In genomic region chr15:59174246-59174751, GRCm38 (mm10) we compare ENCODE assay signal across 8 mouse cellular contexts.
DNase-seq lines count a peak whose midpoint lies in the region; ATAC-seq and TF ChIP-seq lines count a peak whose summit lies in the region.
"Had no signal": no experiment of that assay in that cellular context is flagged by ENCODE, and none has a peak within 500 bp of the region (broad histone marks: within the 10 kb centered on the region; RNA-seq: fewer than 3 reads in every experiment).

No protein-coding gene starts in this region.

- peak overlapping the region; percentile 54 for H3K4me2 ChIP-seq in heart, embryonic 12.5 days
- H3K4me2 ChIP-seq in lung, embryonic 14.5 days = peak overlapping the region; percentile 15; the same call in 1 of the 2 replicates
- H3K4me2 ChIP-seq in stomach, postnatal 0 days (replicated peaks; ENCODE audit: low read depth) = no peak overlapping the region

- no peaks in the 10 kb centered on the region for H3K36me3 ChIP-seq in heart, embryonic 12.5 days
- no peaks in the 10 kb centered on the region for H3K36me3 ChIP-seq in lung, embryonic 14.5 days (ENCODE audit: insufficient read depth)
- no peaks in the 10 kb centered on the region for H3K36me3 ChIP-seq in stomach, postnatal 0 days (ENCODE audit: control insufficient read depth, insufficient read depth, low read length)

- peak overlapping the region; percentile 99 for H3K27ac ChIP-seq in heart, embryonic 12.5 days (ENCODE audit: poor library complexity, severe bottlenecking)
- peak overlapping the region; percentile 55 for H3K27ac ChIP-seq in lung, embryonic 14.5 days (ENCODE audit: low read depth)
- H3K27ac ChIP-seq in stomach, postnatal 0 days (replicated peaks) = 0 out of 2 replicates have a peak overlapping the region, but pooled peaks have one; percentile 13
- H3K27ac ChIP-seq: macrophage had no signal

- H3K27me3 ChIP-seq in heart, embryonic 12.5 days (replicated peaks) = no peaks in the 10 kb centered on the region
- H3K27me3 ChIP-seq in lung, embryonic 14.5 days (ENCODE audit: insufficient read depth, low read length) = no peaks in the 10 kb centered on the region
- H3K27me3 ChIP-seq in stomach, postnatal 0 days (ENCODE audit: control insufficient read depth, insufficient read depth, low read length) = no peaks in the 10 kb centered on the region

- peaks cover 42% of the 10 kb centered on the region for H3K4me1 ChIP-seq in heart, embryonic 12.5 days (replicated peaks)
- peaks cover 14% of the 10 kb centered on the region; the same call in 1 of the 2 replicates for H3K4me1 ChIP-seq in lung, embryonic 14.5 days (ENCODE audit: insufficient read depth)
- H3K4me1 ChIP-seq in stomach, postnatal 0 days (replicated peaks; ENCODE audit: control insufficient read depth, insufficient read depth) = no peaks in the 10 kb centered on the region

- no peaks in the 10 kb centered on the region for H3K9me3 ChIP-seq in heart, embryonic 12.5 days (replicated peaks)
- no peaks in the 10 kb centered on the region for H3K9me3 ChIP-seq in lung, embryonic 14.5 days (ENCODE audit: low read depth, low read length)
- no peaks in the 10 kb centered on the region for H3K9me3 ChIP-seq in stomach, postnatal 0 days (ENCODE audit: control insufficient read depth, low read length)

- TF ChIP-seq CTCF in lung, embryonic 14.5 days (IDR thresholded peaks at IDR 0.05; ENCODE audit: low read depth) = no peak
- no peak for TF ChIP-seq CTCF in stomach, postnatal 0 days (IDR thresholded peaks at IDR 0.05; ENCODE audit: low read depth)

- ATAC-seq in heart, embryonic 12.5 days (ENCODE audit: insufficient number of reproducible peaks, low FRiP score) = no peak
- peak; percentile 71 for ATAC-seq in lung, embryonic 14.5 days (ENCODE audit: insufficient read depth)
- ATAC-seq in stomach, postnatal 0 days (ENCODE audit: low FRiP score, low TSS enrichment) = no peak

- DNase-seq in retina, postnatal 1 day = peak; percentile 39
- DNase-seq in retina, embryonic 14.5 days (ENCODE audit: low spot score) = no peak
- DNase-seq in lung, embryonic 14.5 days = peak; percentile 81
- DNase-seq in stomach, postnatal 0 days (ENCODE audit: low spot score) = no peak
- no peak for DNase-seq in cerebellum, postnatal 4 days (ENCODE audit: low spot score in 2 of 2)
- DNase-seq in layer of hippocampus, adult 11-12 months (ENCODE audit: low spot score) = no peak

- no peak overlapping the region for H3K4me3 ChIP-seq in heart, embryonic 12.5 days
- H3K4me3 ChIP-seq in lung, embryonic 14.5 days (ENCODE audit: low read depth, low read length) = no peak overlapping the region
- H3K4me3 ChIP-seq in stomach, postnatal 0 days (ENCODE audit: low read depth, low read length) = no peak overlapping the region

- 25% methylated on average over 7 of the region's 7 CpGs for WGBS in heart, embryonic 12.5 days
- WGBS in lung, embryonic 14.5 days = 31% methylated on average over 7 of the region's 7 CpGs
- 49% methylated on average over 7 of the region's 7 CpGs for WGBS in stomach, postnatal 0 days

- no peak for TF ChIP-seq EP300 in stomach, postnatal 0 days (optimal IDR thresholded peaks at IDR 0.05)

- peak overlapping the region; percentile 51 for H3K9ac ChIP-seq in heart, embryonic 12.5 days
- H3K9ac ChIP-seq in lung, embryonic 14.5 days = no peak overlapping the region
- H3K9ac ChIP-seq in stomach, postnatal 0 days (ENCODE audit: low read length) = no peak overlapping the region

Comparison
In these comparisons a context has a peak if more than half of its experiments do, and no peak if none do; other contexts are left out.
1. DNase-seq: peak in retina, postnatal 1 day (single experiment) and lung, embryonic 14.5 days (single experiment); none in retina, embryonic 14.5 days (single experiment), stomach, postnatal 0 days (single experiment), cerebellum, postnatal 4 days (0 of 2) and layer of hippocampus, adult 11-12 months (single experiment).
2. H3K27ac ChIP-seq: peak in every context shown above with its lines; median percentile 99 in heart, embryonic 12.5 days; 55 in lung, embryonic 14.5 days; 13 in stomach, postnatal 0 days.